Comparison of ENCODE assay signal across 9 mouse cellular contexts in genomic region chr4:107820856-107821619, GRCm38 (mm10). TPM values are rescaled to one million over a fixed set of nuclear protein-coding genes. Genes with fewer than 3 reads are reported as not detected.
A peak's percentile ranks its signal among the peaks of the same experiment; 100 is the strongest.
DNase-seq lines count a peak whose midpoint lies in the region; ATAC-seq and TF ChIP-seq lines count a peak whose summit lies in the region.
"Had no signal": no experiment of that assay in that cellular context is flagged by ENCODE, and none has a peak within 500 bp of the region (broad histone marks: within the 10 kb centered on the region; RNA-seq: fewer than 3 reads in every experiment).

No protein-coding gene starts in this region.

- H3K36me3 ChIP-seq in heart, postnatal 0 days (replicated peaks; ENCODE audit: control insufficient read depth, insufficient read depth, low read length) = no peaks in the 10 kb centered on the region
- peaks cover 15% of the 10 kb centered on the region; the same call in 1 of the 2 replicates for H3K36me3 ChIP-seq in neural tube, embryonic 13.5 days
- H3K36me3 ChIP-seq: embryonic facial prominence, embryonic 13.5 days had no signal

- TF ChIP-seq CTCF in heart, postnatal 0 days (IDR thresholded peaks at IDR 0.05; ENCODE audit: low read depth) = no peak

- no peak overlapping the region for H3K4me3 ChIP-seq in heart, postnatal 0 days (ENCODE audit: low read depth, low read length)
- H3K4me3 ChIP-seq in neural tube, embryonic 13.5 days = no peak overlapping the region
- H3K4me3 ChIP-seq: embryonic facial prominence, embryonic 13.5 days had no signal

- H3K4me1 ChIP-seq in heart, postnatal 0 days (ENCODE audit: control insufficient read depth, insufficient read depth) = no peaks in the 10 kb centered on the region
- peaks cover 99% of the 10 kb centered on the region for H3K4me1 ChIP-seq in neural tube, embryonic 13.5 days (replicated peaks)

- no peaks in the 10 kb centered on the region for H3K9me3 ChIP-seq in heart, postnatal 0 days (replicated peaks; ENCODE audit: control insufficient read depth, low read length)
- H3K9me3 ChIP-seq in neural tube, embryonic 13.5 days = no peaks in the 10 kb centered on the region
- H3K9me3 ChIP-seq: embryonic facial prominence, embryonic 13.5 days had no signal

- no peak overlapping the region for H3K4me2 ChIP-seq in heart, postnatal 0 days (ENCODE audit: low read depth, low read length)
- no peak overlapping the region for H3K4me2 ChIP-seq in neural tube, embryonic 13.5 days

- 0 out of 2 replicates have a peak, but pooled peaks cover 7% of the 10 kb centered on the region for H3K27me3 ChIP-seq in heart, postnatal 0 days (ENCODE audit: control insufficient read depth, insufficient read depth, low read length)
- H3K27me3 ChIP-seq in neural tube, embryonic 13.5 days = no peaks in the 10 kb centered on the region
- H3K27me3 ChIP-seq: embryonic facial prominence, embryonic 13.5 days had no signal

- H3K9ac ChIP-seq in heart, postnatal 0 days (replicated peaks; ENCODE audit: low read depth, low read length) = no peak overlapping the region
- H3K9ac ChIP-seq in neural tube, embryonic 13.5 days = peak overlapping the region; percentile 38; the same call in 1 of the 2 replicates

- peak; percentile 93 for DNase-seq in left cerebral cortex, postnatal 4 days
- no peak for DNase-seq in left cerebral cortex, postnatal 10 days (ENCODE audit: extremely low spot score in 1 of 2, low spot score in 2 of 2)
- DNase-seq in cerebellum, adult 9-10 months = peak; percentile 98
- peak; percentile 26 for DNase-seq in heart, postnatal 0 days (ENCODE audit: low spot score)
- no peak for DNase-seq in thymus, postnatal 0 days (ENCODE audit: low spot score)

- intact Hi-C loops in left cerebral cortex, postnatal 4 days (cut with DNase I) = no loop called here
- intact Hi-C loops in left cerebral cortex, postnatal 10 days (cut with DNase I) = no loop called here

- no peak for ATAC-seq in heart, postnatal 0 days (ENCODE audit: insufficient read depth, low read depth)
- ATAC-seq in neural tube, embryonic 13.5 days (ENCODE audit: low read depth) = peak; percentile 16; the same call in 1 of the 2 replicates
- ATAC-seq in erythroblast, adult 5-6 weeks (replicated peaks; ENCODE audit: low FRiP score, poor library complexity, severe bottlenecking) = no peak
- ATAC-seq in CD4-positive, CD25-positive, alpha-beta regulatory T cell, adult 4 months = no peak

- H3K27ac ChIP-seq in heart, postnatal 0 days (ENCODE audit: low read depth) = no peak overlapping the region
- H3K27ac ChIP-seq in neural tube, embryonic 13.5 days (replicated peaks) = peak overlapping the region; percentile 72

- 73% methylated on average over 8 of the region's 8 CpGs for WGBS in heart, postnatal 0 days
- WGBS in neural tube, embryonic 13.5 days = 69% methylated on average over 8 of the region's 8 CpGs

- TF ChIP-seq EP300 in heart, postnatal 0 days (IDR thresholded peaks at IDR 0.05; ENCODE audit: low read depth) = no peak

RNA-seq across cellular contexts. Expression of gene Lrp8, which starts 19.0 kb away (rescaled TPM):
- total RNA-seq in left cerebral cortex, postnatal 4 days (2021) = 100 to 1,000 TPM; 207 to 215 TPM
- total RNA-seq in left cerebral cortex, postnatal 10 days (2021) = 100 to 1,000 TPM; 165 to 168 TPM
- total RNA-seq in heart, postnatal 0 days (2014; rRNA removed; ENCODE audit: low replicate concordance) = 0.43 TPM in 1 of 2 replicates, not detected in the other
- 0.49 and 0.57 TPM in 2 replicates for polyA plus RNA-seq in heart, postnatal 0 days (2015; fragmentation: Nextera tagmentation; extraction: Ambion mirVana)
- polyA plus RNA-seq in neural tube, embryonic 13.5 days (2015; fragmentation: Nextera tagmentation; extraction: Ambion mirVana) = 51.2 and 54.3 TPM in 2 replicates
- 5.0 and 5.2 TPM in 2 replicates for polyA plus RNA-seq in thymus, postnatal 0 days (2015; fragmentation: Nextera tagmentation; extraction: Ambion mirVana)
- 2.1 and 2.3 TPM in 2 replicates for total RNA-seq in erythroblast, adult 5-6 weeks (2015; ENCODE audit: low replicate concordance)
- 4.7 and 6.0 TPM in 2 replicates for total RNA-seq in erythroblast, adult 5-6 weeks (2017; ENCODE audit: low replicate concordance)
- under 1 TPM; 0.94 to 0.96 TPM for polyA plus RNA-seq in CD4-positive, CD25-positive, alpha-beta regulatory T cell, adult 4 months (2017; shearing (Covaris generic))

RNA-seq across cellular contexts. Expression of gene Magoh, which starts 58.5 kb away (rescaled TPM):
- 10 to 100 TPM; 64.4 to 68.6 TPM for total RNA-seq in left cerebral cortex, postnatal 4 days (2021)
- total RNA-seq in left cerebral cortex, postnatal 10 days (2021) = 10 to 100 TPM; 43.9 to 46.4 TPM
- total RNA-seq in heart, postnatal 0 days (2014; rRNA removed; ENCODE audit: low replicate concordance) = 28.9 and 61.5 TPM in 2 replicates
- polyA plus RNA-seq in heart, postnatal 0 days (2015; fragmentation: Nextera tagmentation; extraction: Ambion mirVana) = 84.4 and 86.3 TPM in 2 replicates
- polyA plus RNA-seq in neural tube, embryonic 13.5 days (2015; fragmentation: Nextera tagmentation; extraction: Ambion mirVana) = 146 and 149 TPM in 2 replicates
- polyA plus RNA-seq in thymus, postnatal 0 days (2015; fragmentation: Nextera tagmentation; extraction: Ambion mirVana) = 293 and 314 TPM in 2 replicates
- 51.0 and 66.9 TPM in 2 replicates for total RNA-seq in erythroblast, adult 5-6 weeks (2015; ENCODE audit: low replicate concordance)
- 63.7 and 79.4 TPM in 2 replicates for total RNA-seq in erythroblast, adult 5-6 weeks (2017; ENCODE audit: low replicate concordance)
- polyA plus RNA-seq in CD4-positive, CD25-positive, alpha-beta regulatory T cell, adult 4 months (2017; shearing (Covaris generic)) = 100 to 1,000 TPM; 109 to 118 TPM

Comparison
In these comparisons a context has a peak if more than half of its experiments do, and no peak if none do; other contexts are left out.
1. DNase-seq: peak in left cerebral cortex, postnatal 4 days (single experiment), cerebellum, adult 9-10 months (single experiment) and heart, postnatal 0 days (single experiment); none in left cerebral cortex, postnatal 10 days (0 of 2) and thymus, postnatal 0 days (single experiment).
2. RNA of gene Lrp8, which starts 19.0 kb away (total RNA-seq): 207 to 215 TPM in left cerebral cortex, postnatal 4 days and 165 to 168 TPM in left cerebral cortex, postnatal 10 days; 2.1 to 6.0 TPM in erythroblast, adult 5-6 weeks and 0.43 TPM in heart, postnatal 0 days; every median in the first group is over 10 times any median in the second.